Mouse (Mus musculus) hindbrain, embryonic 16.5 days (tissue): ENCODE data around the gene Tex12. TPM values are rescaled to one million over a fixed set of nuclear protein-coding genes. Genes with fewer than 3 reads are reported as not detected.
A peak's percentile ranks its signal among the peaks of the same experiment; 100 is the strongest.

Source experiments
- ATAC-seq: fragments of 200-750 bp; cut with Nextera tagmentation; 2 replicates; pipeline ENCODE4 v1.8.0; 2017; ENCODE audit warnings: moderate TSS enrichment, moderate library complexity
- H3K27ac ChIP-seq: fragments of 300-500 bp; sonication (generic); 2 replicates; pipeline ENCODE4 v1.5.1; 2014; ENCODE audit warnings: low read depth, mild to moderate bottlenecking, control low read depth, low read length, moderate library complexity
- H3K27me3 ChIP-seq: fragments of 300-500 bp; sonication (generic); replicated peaks from 2 replicates; pipeline ENCODE4 v1.6.1; 2014; ENCODE audit warnings: low read length; ENCODE audit not compliant: control insufficient read depth, insufficient read depth
- H3K36me3 ChIP-seq: fragments of 300-500 bp; sonication (generic); 2 replicates; pipeline ENCODE4 v1.6.1; 2014; ENCODE audit warnings: mild to moderate bottlenecking, low read length, moderate library complexity, mixed read lengths; ENCODE audit not compliant: control insufficient read depth, insufficient read depth
- H3K4me1 ChIP-seq: fragments of 300-500 bp; sonication (generic); 2 replicates; pipeline ENCODE4 v1.6.1; 2014; ENCODE audit warnings: low read depth, low read length; ENCODE audit not compliant: control insufficient read depth, insufficient read depth
- H3K4me2 ChIP-seq: fragments of 300-500 bp; sonication (generic); 2 replicates; pipeline ENCODE4 v1.6.1; 2014; ENCODE audit warnings: mild to moderate bottlenecking, low read length, control low read depth, moderate library complexity
- H3K4me3 ChIP-seq: fragments of 300-500 bp; sonication (generic); 2 replicates; pipeline ENCODE4 v1.5.1; 2014; ENCODE audit warnings: mild to moderate bottlenecking, low read length, control low read depth, moderate library complexity
- H3K9ac ChIP-seq: fragments of 300-500 bp; sonication (generic); 2 replicates; pipeline ENCODE4 v1.6.1; 2014; ENCODE audit warnings: low read depth, mild to moderate bottlenecking, control low read depth, low read length, moderate library complexity
- H3K9me3 ChIP-seq: fragments of 300-500 bp; sonication (generic); 2 replicates; pipeline ENCODE4 v1.6.1; 2014; ENCODE audit warnings: mild to moderate bottlenecking, low read length, moderate library complexity; ENCODE audit not compliant: control insufficient read depth
- WGBS: fragments of 180-500 bp; shearing (Covaris S2); extraction: QIAGEN DNeasy Blood & Tissue Kit; methylation state at CpG from one replicate; pipeline ENCODE4 v1.1.7; 2014; 5-methylcytosine and 5-hydroxymethylcytosine counted together
- polyA plus RNA-seq: library from polyadenylated mRNA; unstranded; fragments of >200 nt; fragmentation: Nextera tagmentation; extraction: Ambion mirVana; gene quantifications from 2 replicates; pipeline ENCODE4 v1.2.1, GENCODE M21; 2015

Gene Tex12
- polyA plus RNA-seq, 1 experiment from 2014 or later = 0.36 TPM

GRCm38 (mm10) chr9:50542401-50542800 lies 18.7 kb downstream of the Tex12 start:
- no peak overlapping the region for H3K27ac ChIP-seq
- no peak overlapping the region for H3K4me2 ChIP-seq
- H3K27me3 ChIP-seq = no peaks in the 10 kb centered on the region
- no peak overlapping the region for H3K4me3 ChIP-seq
- H3K9me3 ChIP-seq = no peaks in the 10 kb centered on the region
- no peak overlapping the region for H3K9ac ChIP-seq
- H3K36me3 ChIP-seq = no peaks in the 10 kb centered on the region
- H3K4me1 ChIP-seq = no peaks in the 10 kb centered on the region
- WGBS = 80% methylated on average over 9 of the region's 9 CpGs
- ATAC-seq = no peak

- H3K4me2 ChIP-seq = no peak overlapping the region; the same call in 1 of the 2 replicates
- H3K9me3 ChIP-seq = no peaks in the 10 kb centered on the region
- no peaks in the 10 kb centered on the region for H3K4me1 ChIP-seq
- H3K27ac ChIP-seq = no peak overlapping the region
- no peaks in the 10 kb centered on the region for H3K27me3 ChIP-seq
- no peak for ATAC-seq
- H3K9ac ChIP-seq = no peak overlapping the region
- H3K4me3 ChIP-seq = no peak overlapping the region
- no peaks in the 10 kb centered on the region for H3K36me3 ChIP-seq
- WGBS = 75% methylated on average over 7 of the region's 7 CpGs
Measured at GRCm38 (mm10) chr9:50540170-50540569, 21.0 kb downstream of the Tex12 start.

- no peak for ATAC-seq
- 85% methylated on average over 4 of the region's 4 CpGs for WGBS
- Histone ChIP-seq H3K4me2 (no peak overlapping the region), H3K36me3 (no peaks in the 10 kb centered on the region), H3K4me3 (no peak overlapping the region), H3K9ac (no peak overlapping the region), H3K27me3 (no peaks in the 10 kb centered on the region), H3K9me3 (no peaks in the 10 kb centered on the region), H3K4me1 (no peaks in the 10 kb centered on the region), H3K27ac (no peak overlapping the region)
Measured at GRCm38 (mm10) chr9:50537295-50537694, 23.8 kb downstream of the Tex12 start.

- Histone ChIP-seq H3K27me3 (no peaks in the 10 kb centered on the region), H3K4me1 (no peaks in the 10 kb centered on the region), H3K4me2 (no peak overlapping the region), H3K9me3 (no peaks in the 10 kb centered on the region), H3K4me3 (no peak overlapping the region), H3K9ac (no peak overlapping the region), H3K36me3 (no peaks in the 10 kb centered on the region), H3K27ac (no peak overlapping the region)
- no peak for ATAC-seq
- WGBS = 84% methylated on average over 7 of the region's 7 CpGs
Measured at GRCm38 (mm10) chr9:50536603-50537135, 24.5 kb downstream of the Tex12 start.

GRCm38 (mm10) chr9:50535930-50536329 lies 25.2 kb downstream of the Tex12 start:
- no peak for ATAC-seq

GRCm38 (mm10) chr9:50533791-50534190 lies 27.3 kb downstream of the Tex12 start:
- Histone ChIP-seq H3K27ac (no peak overlapping the region), H3K9ac (no peak overlapping the region), H3K4me3 (no peak overlapping the region), H3K4me2 (no peak overlapping the region), H3K27me3 (no peaks in the 10 kb centered on the region), H3K9me3 (no peaks in the 10 kb centered on the region), H3K36me3 (no peaks in the 10 kb centered on the region), H3K4me1 (0 out of 2 replicates have a peak, but pooled peaks cover 2% of the 10 kb centered on the region)
- ATAC-seq = no peak
- WGBS = 87% methylated on average over 3 of the region's 3 CpGs

More at GRCm38 (mm10) chr9:50535930-50536329, 25.2 kb downstream of the Tex12 start:
- Histone ChIP-seq H3K4me2 (no peak overlapping the region), H3K36me3 (no peaks in the 10 kb centered on the region), H3K27me3 (no peaks in the 10 kb centered on the region), H3K4me3 (no peak overlapping the region), H3K27ac (no peak overlapping the region), H3K4me1 (no peaks in the 10 kb centered on the region), H3K9me3 (no peaks in the 10 kb centered on the region), H3K9ac (no peak overlapping the region)
- 87% methylated on average over 5 of the region's 5 CpGs for WGBS

GRCm38 (mm10) chr9:50533328-50533727 lies 27.8 kb downstream of the Tex12 start:
- Histone ChIP-seq H3K4me1 (0 out of 2 replicates have a peak, but pooled peaks cover 2% of the 10 kb centered on the region), H3K36me3 (no peaks in the 10 kb centered on the region), H3K4me3 (no peak overlapping the region), H3K27ac (no peak overlapping the region), H3K4me2 (no peak overlapping the region), H3K9ac (no peak overlapping the region), H3K9me3 (no peaks in the 10 kb centered on the region), H3K27me3 (no peaks in the 10 kb centered on the region)
- no peak for ATAC-seq
- 89% methylated on average over 11 of the region's 11 CpGs for WGBS

GRCm38 (mm10) chr9:50530890-50531289 lies 30.2 kb downstream of the Tex12 start:
- ATAC-seq = no peak
- Histone ChIP-seq H3K4me3 (no peak overlapping the region), H3K27me3 (no peaks in the 10 kb centered on the region), H3K9ac (no peak overlapping the region), H3K9me3 (no peaks in the 10 kb centered on the region), H3K4me1 (peaks cover 10% of the 10 kb centered on the region), H3K36me3 (no peaks in the 10 kb centered on the region), H3K4me2 (no peak overlapping the region), H3K27ac (no peak overlapping the region)
- 25% methylated on average over 2 of the region's 2 CpGs for WGBS

GRCm38 (mm10) chr9:50528293-50528892 lies 32.7 kb downstream of the Tex12 start, which contains the start of gene Pts:
TSS of gene Pts (minus strand) at chr9:50528724.
- H3K4me2 ChIP-seq = peak within 1 kb of the TSS; percentile 66
- H3K36me3 ChIP-seq = no peaks in the 10 kb centered on the region
- no peaks in the 10 kb centered on the region for H3K9me3 ChIP-seq
- H3K27ac ChIP-seq = peak within 1 kb of the TSS; percentile 87
- peaks cover 10% of the 10 kb centered on the region for H3K4me1 ChIP-seq
- H3K4me3 ChIP-seq = peak within 1 kb of the TSS; percentile 74
- peak within 1 kb of the TSS; percentile 79 for H3K9ac ChIP-seq
- 1% methylated on average over 50 of the region's 54 CpGs for WGBS
- no peaks in the 10 kb centered on the region for H3K27me3 ChIP-seq
- peak; percentile 99 for ATAC-seq
